Mouse (Mus musculus): Measurements from ENCODE around the gene Cyth2.

DNA sequence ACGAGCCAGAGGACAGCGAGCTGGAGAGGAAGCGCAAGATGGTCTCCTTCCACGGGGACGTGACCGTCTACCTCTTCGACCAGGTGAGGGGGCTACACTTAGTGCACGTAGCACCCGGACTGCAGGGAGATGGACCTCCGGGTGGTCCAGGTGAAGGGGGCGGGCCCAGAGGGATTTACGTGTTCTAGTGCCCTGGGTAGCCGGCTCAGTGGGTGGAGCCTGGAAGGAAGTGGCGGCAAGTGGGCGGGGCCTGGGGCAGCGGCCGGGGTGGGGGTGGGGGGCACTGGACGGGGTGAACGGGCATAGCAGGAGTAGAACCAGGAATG, 15.9 kb downstream of the Cyth2 start:
- no peak for TF ChIP-seq CTCF (IDR thresholded peaks at IDR 0.05; ENCODE audit: low read depth)
- no peak for TF ChIP-seq EP300 (IDR thresholded peaks at IDR 0.05; ENCODE audit: low read depth)
